Mouse (Mus musculus): Measurements from ENCODE around the gene Gm20708.
A peak's percentile ranks its signal among the peaks of the same experiment; 100 is the strongest.

The Gm20708 gene

DNA sequence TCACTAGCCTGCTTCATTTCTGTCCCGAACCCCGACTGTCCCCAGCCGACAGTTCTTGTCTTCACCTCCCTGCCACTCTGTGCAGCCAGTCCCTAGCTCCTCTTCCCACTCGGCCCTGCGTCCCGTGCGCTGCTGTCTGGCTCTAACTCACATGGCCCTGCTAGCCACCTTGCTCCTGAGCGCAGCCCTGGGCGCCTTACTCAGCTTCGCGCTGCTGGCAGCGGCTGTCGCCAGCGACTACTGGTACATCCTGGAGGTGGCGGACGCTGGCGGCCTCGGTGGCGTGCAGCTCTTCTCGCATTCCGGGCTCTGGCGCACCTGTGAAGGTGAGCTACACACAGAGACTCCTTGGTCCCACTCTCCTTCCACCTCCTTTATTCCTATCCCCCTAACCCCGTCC lies 51.1 kb downstream of the Gm20708 start, which contains the start of gene Tmem235:
TSS of gene Tmem235 (plus strand) at position 152 of the 400 bp plus-strand sequence.
- no peak for DNase-seq (ENCODE audit: extremely low read depth, low read depth)

DNA sequence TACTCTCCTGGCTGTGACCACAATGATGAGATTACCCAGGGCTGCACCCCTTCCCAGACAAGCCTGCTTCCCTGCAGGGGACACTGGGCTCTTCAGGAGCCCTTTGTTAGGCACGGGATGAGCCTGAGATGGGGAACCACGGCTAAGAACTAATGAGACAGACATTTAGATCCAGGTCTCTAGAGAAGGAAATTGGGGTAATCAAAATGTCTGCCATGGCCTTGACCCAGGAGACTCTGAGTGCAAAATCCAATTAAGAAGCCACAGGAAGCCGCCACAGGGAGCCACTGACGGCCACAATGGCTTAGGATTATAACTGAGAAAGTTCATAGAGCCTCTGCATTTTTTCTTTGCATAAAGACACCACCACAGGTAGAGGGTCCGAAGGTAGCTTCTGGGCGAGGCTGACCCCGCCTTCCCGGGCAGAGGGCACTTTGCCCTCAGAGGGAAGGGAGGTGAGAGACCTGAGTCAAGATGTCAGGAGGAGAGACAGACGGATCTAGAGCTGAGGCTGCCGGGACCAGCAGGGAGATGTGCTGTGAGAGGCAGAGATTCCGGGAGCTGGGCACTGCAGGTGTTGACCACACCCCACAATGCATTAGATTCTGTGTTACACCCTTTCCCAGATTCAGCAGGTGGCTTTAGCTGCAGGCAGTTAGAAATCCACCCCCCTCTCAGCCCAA lies 53.8 kb downstream of the Gm20708 start:
- DNase-seq (ENCODE audit: extremely low read depth, low read depth): no peak

DNA sequence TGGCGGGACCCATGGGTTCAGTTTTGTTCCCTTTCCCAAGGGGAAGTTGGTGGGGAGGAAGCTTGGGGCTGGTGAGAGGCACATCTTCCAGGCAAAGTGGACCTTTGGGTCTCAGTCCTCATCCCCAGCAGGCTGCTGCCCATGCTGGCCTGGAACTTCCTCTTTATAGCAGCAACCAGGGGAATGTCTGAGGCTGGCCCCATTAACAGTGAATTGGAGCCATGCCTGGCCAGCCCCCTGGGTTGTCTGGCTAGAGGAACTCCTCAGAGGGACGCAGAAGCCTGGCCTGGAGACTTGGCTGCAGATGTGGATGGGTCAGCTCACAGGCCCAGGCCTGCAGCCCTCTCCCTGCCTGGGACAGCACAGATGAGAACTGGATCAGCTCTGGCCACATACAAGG lies 55.3 kb downstream of the Gm20708 start:
- DNase-seq (ENCODE audit: extremely low read depth, low read depth): no peak

DNA sequence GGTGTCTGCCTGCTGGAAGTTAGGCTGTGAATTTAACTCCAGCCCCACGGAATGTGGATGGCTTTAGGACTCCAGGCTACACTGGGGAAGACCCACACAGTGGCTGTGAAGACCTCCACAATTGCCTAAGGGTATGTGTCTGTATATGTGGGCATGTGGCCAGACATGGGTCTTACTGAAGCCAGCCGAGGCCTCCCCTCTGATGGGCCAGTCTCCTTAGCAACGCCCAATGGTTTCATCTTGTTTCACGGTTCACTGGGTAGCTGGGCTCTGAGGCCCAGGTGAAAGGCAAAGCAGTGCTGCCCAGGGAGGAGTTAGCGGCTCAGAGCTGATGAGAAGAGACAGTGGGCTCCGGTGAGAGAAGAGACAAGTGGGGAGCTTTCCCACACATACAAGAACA lies 56.5 kb downstream of the Gm20708 start:
- DNase-seq (ENCODE audit: extremely low read depth, low read depth): no peak

DNA sequence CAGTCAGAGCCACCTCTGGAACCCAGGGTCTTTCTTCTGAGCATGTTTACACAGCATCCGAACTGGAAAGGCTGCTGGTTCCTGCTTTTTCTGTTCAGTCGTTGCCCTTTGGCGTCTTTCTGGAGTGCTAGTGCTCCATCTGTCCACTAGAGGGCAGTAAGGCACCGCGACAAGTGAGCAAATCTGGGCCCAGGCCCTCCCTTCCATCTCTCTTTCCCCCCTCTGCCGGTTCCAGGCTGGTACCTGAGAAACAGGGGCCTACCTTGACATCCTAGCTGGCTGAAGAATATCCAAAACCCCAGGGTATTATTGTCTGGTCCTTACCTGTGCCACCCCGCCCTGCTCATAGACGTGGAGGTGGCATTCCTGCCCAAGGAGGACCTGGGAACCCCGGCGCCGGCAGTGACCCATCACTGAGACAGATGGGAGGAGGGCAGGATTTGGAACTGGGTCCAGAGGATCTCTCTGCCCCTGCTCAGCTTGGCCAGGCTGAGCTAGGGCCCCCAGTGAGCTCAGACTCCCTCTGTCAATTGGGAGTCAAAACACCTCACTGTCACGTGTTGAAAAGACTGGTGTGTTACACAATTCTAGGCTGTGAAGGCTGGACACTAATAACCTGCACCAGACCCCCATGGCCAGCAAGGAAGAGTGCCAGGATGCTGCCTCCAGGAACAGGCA lies 61.4 kb downstream of the Gm20708 start:
- no peak for DNase-seq (ENCODE audit: extremely low read depth, low read depth)

DNA sequence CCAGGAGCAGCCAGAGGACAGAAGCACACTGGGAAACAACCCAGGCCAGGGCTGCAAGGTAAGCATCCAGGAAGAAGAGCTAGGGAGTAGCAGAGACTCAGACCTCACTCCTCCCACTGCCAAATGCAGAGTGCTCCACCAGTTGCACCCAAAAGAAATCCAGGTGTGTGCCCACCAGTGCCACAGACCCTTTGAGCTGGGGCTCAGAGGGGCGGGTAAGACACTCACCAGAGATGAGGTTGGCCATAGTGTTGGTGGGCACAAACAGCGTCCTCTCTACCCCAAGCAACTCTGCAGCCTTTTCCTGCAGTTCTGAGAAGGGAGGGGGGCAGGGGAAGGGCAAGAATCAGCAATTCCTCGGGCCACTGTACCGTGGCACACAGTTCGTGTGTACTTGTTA lies 61.9 kb downstream of the Gm20708 start:
- no peak for DNase-seq (ENCODE audit: extremely low read depth, low read depth)

DNA sequence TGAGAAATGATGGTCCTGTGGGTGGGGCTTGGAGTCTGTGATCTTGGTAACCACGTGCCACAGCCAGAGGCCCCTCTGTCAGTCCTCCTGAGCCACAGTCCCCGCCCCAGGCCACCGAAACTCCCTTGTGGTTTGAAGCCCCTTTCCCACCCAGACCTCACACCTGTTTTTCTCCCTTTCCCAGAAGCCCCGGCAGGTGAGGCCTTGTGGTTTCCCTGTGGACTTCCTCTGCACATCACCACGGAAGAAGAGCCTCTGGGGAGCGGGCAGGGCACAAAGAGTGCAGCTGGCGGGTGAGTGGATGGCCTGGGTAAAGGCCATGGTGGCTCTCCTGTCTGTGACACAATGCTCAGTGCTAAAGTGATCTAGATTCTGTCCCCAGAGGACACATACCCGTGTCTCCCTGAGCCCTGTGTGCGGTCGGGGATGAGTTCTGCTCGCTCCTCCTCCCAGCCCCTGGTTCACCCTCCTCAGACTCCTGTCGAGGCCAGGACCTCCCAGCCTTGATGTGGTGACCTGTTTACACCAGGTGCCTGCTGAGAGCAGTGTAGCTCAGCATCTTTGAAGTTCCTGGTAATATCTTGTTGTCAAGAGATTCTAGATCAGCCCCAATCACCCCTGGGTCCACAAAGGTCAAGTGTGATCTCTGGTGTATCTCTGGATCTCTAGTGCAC lies 62.6 kb downstream of the Gm20708 start:
- DNase-seq (ENCODE audit: extremely low read depth, low read depth): no peak

DNA sequence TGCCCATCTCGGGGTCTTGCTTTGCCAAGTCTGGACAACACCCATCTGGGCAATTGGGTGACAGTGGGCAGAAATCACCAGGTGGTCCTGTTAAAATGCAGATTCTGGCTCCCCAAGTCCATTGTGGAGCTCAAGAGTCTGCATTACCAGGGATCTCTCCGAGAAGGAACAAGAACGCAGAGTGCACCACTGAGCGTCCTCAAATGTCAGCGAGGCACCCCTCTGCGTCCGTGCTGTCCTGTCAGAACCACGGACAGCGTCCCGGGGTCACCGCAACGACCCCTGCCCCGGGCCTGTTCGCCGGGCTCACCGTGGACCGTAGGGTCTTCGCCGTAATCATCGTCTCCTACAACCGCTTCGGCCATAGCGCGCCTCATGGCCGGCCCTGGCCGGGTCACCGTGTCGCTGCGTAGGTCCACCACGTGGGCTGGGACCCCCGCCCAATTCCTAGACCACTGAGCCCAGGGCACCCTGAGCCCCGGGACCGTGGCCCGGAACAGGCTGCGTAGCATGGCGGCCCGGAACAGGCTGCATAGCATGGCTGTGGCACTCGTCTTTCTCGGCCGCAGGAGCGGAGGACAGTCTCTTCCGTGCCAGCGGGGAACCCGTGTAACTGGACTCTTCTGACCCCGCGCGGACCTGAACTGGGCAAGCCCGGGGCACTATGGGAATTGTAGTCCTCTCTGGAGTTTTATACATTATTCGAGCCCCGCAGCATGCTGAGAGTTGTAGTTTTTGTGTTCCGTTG lies 63.6 kb downstream of the Gm20708 start, which contains the start of gene Tha1:
TSS of gene Tha1 (minus strand) at position 621 of the 748 bp plus-strand sequence.
- no peak for DNase-seq (ENCODE audit: extremely low read depth, low read depth)

DNA sequence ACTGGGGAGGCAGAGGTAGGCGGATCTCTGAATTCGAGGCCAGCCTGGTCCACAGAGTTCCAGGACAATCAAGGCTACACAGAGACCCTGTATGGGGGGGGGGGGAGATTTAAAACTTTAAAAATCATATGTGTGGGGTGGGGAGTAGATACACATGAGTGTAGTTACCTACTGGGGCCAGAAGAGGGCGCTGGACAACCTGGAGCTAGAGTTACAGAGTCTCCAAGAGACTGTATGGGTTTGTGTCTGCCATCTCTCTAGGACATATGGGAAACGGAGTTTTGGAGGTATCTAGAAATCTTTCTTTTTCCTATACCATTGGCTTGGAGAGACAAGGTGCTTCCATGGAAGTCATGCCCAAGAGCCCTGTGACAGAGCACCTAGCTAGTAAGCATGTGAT lies 65.0 kb downstream of the Gm20708 start:
- no peak for DNase-seq (ENCODE audit: extremely low read depth, low read depth)

DNA sequence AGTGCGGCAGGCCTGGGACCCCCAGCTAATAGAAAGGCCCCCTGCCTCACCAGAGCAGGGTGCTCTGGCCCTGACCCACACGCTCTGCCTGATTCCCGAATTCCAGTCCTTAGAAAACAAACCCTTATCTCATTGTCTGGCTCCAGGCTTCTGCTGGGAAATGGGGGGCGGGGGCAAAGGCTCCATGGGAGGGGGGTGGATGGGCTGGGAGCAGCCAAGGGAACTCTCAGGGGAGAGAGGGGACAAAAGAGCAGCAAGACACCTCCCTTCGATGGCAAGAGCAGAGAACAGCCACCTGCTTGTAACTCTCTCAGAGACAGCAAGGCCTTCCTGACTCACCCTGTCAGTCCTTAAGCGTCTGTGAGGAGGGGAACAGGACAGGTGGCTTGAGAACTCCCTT lies 66.2 kb downstream of the Gm20708 start:
- no peak for DNase-seq (ENCODE audit: extremely low read depth, low read depth)

DNA sequence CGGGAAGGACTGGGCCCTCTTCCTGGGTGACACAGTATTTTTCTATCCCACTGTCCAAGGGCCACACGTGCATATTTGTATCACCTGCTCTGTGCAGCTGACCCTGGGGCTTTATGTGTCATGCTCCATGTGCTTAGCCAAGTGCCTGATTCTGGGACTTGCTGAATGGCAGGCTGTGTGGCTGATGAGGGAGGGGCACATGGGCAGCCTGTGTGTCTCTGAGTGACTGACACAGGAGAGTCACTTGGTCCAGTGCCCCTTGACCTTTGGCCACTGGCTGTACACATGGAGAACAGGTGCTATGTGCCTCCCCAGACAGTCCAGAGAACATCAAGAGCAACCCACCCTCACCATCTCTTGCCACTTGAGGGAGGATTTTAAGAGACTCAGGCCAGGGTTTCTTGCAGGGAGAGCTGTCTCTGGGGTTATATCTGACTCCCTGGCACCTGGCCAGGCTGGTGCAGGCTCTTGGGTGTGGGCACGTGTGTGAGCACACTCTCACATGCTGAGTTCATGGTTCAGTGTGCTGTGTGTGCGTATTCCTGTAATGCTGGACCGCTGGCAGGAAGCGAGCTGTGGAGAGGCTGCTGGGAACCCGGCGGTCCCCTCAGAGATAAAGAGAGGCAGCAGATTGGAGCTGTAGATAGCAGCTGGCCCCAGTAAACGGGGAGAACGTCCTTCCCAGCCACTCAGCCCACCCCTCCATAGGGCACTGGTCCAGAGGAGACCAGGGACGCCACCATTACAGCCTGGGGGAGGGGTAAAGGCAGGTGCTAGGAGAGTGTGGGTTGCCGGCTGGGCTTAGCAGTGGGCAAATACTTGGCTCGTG lies 68.7 kb downstream of the Gm20708 start:
- no peak for DNase-seq (ENCODE audit: extremely low read depth, low read depth)

DNA sequence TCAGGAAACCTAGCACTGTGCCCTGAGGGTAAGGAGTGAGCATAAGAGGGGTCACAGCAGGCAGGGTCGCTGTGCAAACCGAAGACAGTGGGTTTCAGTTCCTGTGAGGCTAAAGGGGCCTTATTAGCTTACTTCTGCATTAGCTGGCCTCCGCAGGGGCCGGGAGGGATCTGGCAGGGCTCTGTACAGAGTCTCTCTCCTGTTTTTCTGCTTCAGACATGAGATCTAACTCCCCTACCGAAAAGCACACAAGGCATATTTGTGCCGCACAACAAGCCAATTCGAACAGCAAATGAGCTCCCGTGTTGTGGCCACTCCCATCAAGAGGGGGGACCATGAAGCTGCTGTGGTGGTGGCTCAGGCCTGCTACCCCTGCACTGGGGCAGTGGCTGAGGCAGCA lies 69.4 kb downstream of the Gm20708 start:
- DNase-seq (ENCODE audit: extremely low read depth, low read depth): no peak

DNA sequence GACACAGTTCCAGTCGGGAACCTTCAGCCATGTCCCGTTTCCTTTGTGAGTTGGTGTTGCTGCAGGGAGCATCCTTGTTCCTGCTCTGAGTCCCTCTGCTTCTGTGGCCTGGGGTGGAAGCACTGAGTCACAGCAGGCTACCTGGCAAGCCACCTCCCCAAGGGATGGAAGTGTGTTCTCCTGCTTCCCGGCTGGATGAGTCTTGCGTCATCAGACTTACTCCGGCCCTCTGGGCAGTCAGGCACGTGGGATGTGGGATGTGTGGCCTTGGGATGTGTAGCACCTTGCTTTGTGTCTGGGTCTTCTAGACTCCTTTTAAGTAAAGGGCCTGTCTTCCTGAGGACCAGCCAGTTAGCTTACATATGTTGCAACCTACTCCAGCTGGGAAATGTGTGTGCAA lies 70.2 kb downstream of the Gm20708 start:
- no peak for DNase-seq (ENCODE audit: extremely low read depth, low read depth)

DNA sequence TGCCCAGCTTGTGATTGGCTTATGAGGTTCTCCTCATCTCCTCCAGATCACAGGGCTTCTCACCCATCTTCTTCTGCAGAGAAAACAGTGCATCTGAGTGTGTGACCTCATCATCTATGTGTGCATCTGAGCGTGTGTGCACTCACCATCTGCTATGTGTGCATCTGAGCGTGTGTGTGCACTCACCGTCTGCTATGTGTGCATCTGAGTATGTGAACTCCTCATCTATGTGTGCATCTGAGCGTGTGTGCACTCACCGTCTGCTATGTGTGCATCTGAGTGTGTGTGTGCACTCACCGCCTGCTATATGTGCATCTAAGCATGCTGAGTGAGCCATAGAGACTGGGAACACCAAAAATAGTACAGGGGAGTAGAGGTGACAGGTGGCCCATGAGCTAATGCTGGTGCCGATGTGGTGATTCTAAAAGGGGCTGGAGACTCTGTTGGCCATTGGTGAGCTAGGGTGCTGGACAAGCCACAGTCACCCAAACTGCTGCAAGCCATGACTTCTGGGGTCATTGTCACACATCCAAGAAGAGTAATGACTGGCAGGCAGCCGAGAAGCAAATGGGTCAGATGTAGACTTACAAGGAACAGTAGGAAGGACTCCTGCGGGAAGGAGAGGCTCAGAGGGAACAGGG lies 71.0 kb downstream of the Gm20708 start:
- DNase-seq (ENCODE audit: extremely low read depth, low read depth): no peak

DNA sequence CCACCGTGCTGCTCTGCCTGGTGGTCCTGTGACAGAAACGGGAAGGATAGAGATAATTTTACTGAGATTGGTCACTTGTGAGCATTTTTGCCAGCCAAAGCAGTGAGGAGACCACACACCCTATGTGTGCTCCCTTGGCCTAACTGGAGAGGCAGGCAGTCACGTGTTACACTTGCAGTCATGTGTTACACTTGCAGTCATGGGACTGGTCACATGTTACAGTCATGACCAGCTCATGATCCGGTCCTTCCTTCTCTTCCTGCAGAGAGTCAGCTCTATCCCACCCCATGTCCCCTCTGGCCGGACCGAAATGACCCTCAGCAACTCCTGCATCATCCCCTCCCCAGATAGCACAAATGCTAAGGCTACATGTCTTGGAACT lies 71.5 kb downstream of the Gm20708 start:
- no peak for DNase-seq (ENCODE audit: extremely low read depth, low read depth)

DNA sequence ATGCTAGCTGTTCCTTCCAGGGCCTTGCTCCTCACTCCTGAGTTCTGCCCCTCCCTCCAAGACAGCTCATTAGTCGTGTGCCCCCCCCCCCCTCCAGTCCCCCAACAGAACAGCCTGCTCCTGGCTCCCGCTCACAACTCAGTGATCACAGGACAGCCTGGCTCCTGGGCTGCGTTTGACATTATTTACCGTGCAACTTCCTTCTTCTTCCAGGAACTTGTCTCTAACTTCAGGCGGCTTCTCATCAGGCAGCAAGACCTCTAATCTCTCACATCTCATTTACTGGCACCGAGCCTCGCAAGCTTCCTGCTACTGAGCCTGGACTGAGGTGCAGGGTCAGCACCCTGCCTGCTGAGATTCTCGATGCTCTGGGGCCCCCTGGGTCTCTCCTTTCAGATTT lies 72.3 kb downstream of the Gm20708 start:
- peak; percentile 54 for DNase-seq (ENCODE audit: extremely low read depth, low read depth)

DNA sequence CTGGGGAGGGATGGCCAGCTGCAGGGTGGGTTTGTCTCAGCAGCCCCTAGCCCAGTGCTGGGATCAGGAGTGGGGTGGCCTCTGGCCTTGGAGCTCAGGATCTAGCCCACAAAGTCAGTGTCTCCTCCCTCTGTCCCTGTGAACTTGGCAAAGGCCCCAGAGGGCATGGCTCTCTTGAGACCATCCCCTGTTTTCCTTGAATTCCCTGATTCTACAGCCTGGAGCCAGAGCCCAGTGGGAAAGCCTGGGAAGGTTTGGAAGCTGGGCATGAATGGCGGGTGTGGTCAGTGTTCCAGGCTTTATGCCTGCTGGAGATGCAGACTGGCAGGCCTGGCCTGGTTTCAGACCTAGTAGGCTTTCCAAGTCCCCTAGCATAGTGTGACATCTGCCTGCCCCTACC lies 72.7 kb downstream of the Gm20708 start:
- no peak for DNase-seq (ENCODE audit: extremely low read depth, low read depth)

DNA sequence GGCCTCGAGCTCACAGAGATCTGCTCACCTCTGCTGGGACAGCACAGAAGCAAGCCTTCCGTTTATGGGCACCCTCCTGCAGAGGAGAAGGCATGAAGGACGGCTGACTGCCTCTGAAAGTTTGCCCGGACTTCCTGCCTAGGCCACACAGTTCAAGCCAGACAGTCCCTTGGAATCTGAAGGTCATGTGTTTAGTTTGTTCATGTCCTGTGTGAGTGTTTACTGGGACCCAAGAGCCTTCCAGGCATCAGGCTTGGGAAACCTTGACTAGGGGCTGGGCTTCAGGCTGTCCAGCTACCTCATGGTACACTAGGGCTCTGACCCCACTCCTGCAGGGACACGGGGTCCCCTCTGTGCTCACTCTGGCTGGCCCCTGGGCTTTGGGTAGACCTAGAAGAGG lies 76.5 kb downstream of the Gm20708 start:
- no peak for DNase-seq (ENCODE audit: extremely low read depth, low read depth)

DNA sequence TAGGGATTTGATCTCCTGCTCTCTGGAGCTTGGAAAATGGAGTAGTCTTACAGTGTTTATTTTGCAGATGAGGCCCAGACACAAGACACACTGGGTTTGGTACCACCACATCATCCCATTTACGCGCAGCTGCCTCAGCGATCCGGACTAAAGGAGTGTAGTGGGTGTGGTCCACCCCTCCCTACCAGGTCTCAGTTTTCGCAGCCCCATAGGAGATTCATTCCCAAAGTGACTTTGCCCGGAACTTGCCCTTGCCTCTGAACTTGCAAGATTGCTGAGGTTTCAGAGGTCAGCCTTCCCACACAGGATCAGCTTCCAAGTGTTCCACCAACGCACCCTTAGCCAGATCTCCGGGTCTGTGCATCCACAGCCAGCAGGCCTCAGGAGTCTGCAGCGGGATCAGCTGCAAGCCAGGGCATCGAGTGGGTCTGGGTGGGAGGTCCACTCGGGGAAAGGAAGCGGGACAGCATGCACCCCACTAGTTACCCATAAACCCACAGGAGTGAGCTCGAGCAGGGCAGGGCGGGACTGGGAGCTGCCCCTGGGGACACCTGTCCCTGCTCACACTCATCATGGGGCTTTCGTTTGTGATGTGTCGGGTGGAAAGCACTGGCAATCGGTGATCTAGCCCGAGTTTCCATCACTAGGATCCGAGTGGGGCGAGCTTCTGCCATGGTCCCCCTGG lies 78.8 kb downstream of the Gm20708 start:
- DNase-seq (ENCODE audit: extremely low read depth, low read depth): no peak

Measured in MEL-GATA-1-ER (cell line).